Mouse (Mus musculus): Measurements from ENCODE around the gene Ccdc180.

DNA sequence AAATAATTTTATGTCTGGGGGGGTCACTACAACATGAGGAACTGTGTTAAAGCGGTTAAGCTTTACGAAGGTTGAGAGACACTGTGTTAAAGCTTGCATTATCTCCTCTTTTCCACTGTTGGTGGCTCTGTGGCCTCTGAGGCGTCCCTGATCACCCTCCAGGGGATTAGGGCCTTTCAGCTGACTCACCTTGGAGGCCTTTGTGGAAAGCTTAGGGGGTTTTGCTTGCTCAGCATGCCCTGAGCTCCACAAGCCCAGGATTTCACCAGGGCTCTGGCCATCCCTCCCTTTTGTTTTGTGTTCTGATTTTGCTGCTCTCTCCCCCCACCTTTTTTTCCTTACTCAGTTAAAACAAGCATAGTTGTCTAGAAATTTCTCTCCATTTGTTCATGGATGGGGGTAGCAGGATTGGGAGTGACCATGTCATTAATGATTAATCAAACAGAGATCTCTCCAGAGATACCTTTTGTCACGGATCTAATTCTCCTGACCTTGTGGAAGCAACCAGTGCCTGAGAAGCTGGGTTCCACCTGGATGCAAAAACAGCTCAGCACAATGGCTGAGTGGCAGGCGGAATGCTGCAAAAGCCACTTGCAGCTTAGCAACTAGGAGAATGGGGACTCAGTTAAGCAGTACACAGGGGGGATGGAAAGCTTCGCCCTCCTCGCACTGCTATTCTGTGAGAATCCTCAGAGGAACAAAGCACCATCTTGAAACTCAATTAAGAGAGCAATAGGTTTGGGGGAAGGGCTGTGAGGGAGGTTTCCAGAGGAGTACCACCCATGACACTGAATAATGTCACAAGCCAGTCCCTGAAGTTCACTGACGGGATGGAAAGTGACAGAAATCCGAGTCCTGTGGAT lies 77.6 kb downstream of the Ccdc180 start:
- TF ChIP-seq CTCF (IDR thresholded peaks at IDR 0.05; ENCODE audit: low read depth, low read length) (no peak), POLR2A (IDR thresholded peaks at IDR 0.05; ENCODE audit: borderline replicate concordance, low read depth, low read length) (no peak)

All from bone marrow macrophage, adult 2 months (primary cell).